Mouse (Mus musculus) adrenal gland, adult (tissue): ENCODE data around the gene Hnrnpa0.
A peak's percentile ranks its signal among the peaks of the same experiment; 100 is the strongest.

Source experiments
- DNase-seq, 2 experiments: peaks; one replicate each; pipeline ENCODE4 v3.0.0; 2022 to 2023; ENCODE audit warnings: low spot score in 1 of 2; ENCODE audit not compliant: inconsistent age in 2 of 2

The Hnrnpa0 gene

DNA sequence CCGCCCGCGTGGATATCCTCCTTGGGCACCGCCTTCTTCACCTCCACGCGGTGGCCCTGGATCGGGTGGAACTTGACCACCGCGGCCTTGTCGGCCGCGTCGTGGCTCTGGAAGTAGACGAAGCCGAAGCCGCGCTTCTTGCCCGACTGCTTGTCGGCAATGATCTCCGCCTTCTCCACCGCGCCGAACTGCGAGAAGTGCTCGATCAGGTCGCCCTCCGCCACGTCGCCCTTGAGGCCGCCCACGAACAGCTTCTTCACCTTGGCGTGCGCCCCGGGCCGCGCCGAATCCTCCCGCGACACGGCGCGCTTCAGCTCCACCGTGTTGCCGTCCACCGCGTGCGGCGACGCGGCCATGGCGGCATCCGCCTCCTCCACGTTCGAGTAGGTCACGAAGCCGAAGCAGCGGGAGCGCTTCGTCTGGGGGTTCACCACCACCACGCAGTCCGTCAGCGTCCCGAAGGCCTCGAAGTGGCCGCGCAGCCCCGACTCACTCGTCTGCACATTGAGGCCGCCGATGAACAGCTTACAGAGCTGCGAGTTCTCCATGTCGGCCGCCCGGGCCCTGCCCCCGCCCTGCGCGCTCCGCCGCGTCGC is 492 bp downstream of the Hnrnpa0 start:
- peak in 1 of 2 experiments; percentile 95 for DNase-seq

DNA sequence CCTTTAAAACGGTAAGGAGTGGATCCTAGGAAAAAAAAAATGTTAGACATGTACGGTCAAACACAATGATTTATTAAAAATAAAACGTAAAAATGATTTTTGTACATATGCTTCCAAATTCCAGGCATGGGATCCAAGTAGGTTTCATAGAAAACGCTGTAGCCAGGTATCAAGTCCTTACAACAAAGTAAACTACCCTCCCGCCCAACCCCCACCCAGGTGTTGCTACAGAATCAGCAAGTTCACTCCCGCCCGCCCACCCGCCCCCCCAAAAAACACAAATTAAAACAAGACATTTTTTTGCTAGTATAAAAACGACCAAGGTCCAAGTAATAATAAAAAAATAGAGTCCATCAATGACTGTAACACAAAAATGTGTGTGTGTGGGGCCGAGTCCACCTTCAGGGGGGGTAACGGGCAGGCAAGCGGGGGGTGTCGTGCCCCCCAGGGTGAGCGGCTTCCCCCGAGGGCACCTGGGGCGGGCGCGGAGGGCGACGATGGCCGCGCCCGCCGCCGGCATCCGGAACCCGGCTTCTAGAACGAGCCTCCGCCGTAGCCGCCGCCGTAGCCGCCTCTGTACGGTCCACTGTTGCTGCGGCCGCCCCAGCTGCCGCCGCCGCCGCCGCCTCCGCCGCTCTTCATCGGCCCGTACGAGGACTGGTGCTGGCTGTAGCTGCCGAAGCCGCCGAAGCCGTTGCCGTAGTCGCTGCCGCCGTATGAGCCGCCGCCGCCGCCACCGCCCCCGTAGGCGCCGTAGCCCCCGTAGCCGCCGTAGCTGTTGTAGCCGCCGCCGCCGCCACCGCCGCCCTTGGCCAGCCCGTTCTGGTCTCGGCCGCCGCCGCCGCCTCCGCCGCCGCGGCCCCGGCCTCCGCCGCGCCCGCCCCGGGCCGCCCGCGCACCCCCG is 1.2 kb downstream of the Hnrnpa0 start:
- DNase-seq: no peak

GRCm38 (mm10) chr13:58126126-58126525 is 2.2 kb downstream of the Hnrnpa0 start:
- DNase-seq: peak in 1 of 2 experiments; percentile 76

GRCm38 (mm10) chr13:58124989-58125388 is 3.4 kb downstream of the Hnrnpa0 start:
- no peak for DNase-seq

- DNase-seq: no peak
These were observed 4.1 kb downstream of the Hnrnpa0 start for GRCm38 (mm10) chr13:58124278-58124677.

DNA sequence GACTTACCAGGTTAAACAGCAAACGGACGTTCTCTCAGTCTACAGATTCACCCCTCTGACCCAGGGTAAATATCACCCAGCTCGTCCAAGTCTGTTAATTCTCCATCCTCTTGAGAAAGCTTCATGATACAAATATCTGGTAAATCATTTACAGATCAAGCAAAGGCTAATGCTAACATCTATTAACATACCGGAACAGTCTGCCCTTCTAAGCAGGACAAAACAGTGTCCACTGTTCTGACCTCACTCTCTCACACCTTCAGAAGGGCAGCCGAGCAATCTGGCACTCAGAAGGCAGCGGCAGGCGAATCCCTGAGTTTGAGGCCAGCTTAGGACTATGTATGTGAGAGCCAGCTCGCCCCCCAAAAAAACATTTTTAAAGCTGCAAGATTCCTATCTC is 5.0 kb downstream of the Hnrnpa0 start:
- DNase-seq: no peak

- no peak for DNase-seq
These were observed 5.5 kb downstream of the Hnrnpa0 start for GRCm38 (mm10) chr13:58122786-58123297.

- DNase-seq: peak; percentile 72 to 85
These were observed 10.9 kb downstream of the Hnrnpa0 start for GRCm38 (mm10) chr13:58117318-58118017.

DNA sequence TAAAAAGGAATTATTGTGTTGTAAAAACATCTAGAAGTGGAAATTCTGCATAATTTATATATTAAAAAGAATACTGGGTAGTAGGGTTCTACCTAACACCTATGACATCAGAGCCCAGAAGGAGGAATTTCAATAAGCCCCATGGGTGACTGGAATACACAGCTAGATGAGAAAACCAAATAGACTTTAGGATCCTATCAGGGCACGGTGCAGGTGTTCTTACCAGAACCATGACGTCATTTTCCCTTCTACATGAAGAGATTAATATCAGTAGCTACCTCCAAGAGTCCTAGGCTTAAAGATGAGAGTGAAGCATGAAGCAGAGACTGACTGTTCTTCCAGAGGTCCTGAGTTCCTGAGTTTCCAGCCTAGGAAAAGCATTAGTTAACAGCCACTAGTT is 11.6 kb downstream of the Hnrnpa0 start:
- DNase-seq: no peak

DNA sequence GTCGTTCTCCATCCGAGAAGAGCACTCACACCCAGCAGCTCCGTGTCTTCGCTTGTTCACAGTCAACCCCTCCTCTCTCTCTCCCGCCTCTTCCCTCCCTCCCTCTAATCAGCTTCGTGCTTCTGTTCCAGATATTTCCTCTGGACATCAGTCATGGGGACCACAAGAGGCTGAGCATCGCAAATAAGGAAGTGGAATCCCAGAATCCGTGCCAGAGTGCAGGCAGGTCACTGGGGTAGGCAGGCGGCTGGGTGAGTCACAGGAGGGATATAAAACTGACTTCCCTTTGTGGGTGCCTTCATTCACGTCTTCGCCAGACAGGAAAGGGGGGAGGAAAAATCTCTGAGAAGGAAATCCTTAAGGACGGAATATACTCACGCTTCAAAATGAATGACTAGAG is 13.1 kb downstream of the Hnrnpa0 start:
- peak; percentile 37 to 66 for DNase-seq

DNA sequence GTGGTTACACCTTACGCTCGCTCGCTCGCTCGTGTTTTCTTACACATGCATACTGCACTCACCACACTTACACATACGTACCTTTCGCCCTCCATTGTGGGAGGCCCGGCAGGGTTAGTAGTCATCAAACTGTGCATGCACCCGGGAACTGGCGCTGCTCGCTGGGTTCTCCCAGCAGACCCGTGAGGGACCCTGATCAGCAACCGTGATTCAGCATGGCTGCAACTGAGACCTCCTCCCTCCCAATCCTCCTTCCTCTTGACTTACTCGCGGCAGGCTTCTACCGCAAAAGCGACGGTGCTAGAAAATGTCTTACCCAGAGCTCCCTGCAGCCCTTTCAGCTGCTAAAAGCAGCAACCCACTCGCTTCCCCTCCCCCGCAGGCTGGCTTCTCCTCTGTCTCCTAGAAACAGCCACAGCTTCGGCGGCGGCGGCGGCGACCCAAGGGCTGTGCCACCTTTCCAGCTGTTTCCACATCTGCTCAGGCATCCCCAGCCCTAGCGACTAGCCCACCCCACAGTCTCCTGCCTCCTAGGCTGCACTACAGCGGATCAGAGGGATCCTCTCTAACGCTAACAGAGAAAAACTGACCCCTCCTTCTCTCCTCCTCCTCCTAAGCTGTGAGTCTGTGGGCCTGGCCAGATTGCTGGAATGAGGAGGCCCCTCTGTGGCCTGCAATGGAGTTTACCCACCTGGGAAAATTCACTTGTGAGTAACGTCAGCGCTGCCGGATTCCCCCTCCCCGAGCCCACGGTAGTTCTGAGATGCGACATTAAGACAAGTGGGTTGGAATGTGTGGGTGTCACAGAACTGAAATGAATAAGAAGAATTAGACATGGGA is 15.1 kb downstream of the Hnrnpa0 start, which contains the start of gene Klhl3:
Gene Klhl3, minus strand, starts transcription at position 532 of the 840 bp plus-strand sequence.
- DNase-seq: peak; percentile 66 to 89

- peak in 1 of 2 experiments; percentile 28 for DNase-seq
These were observed 15.7 kb downstream of the Hnrnpa0 start for GRCm38 (mm10) chr13:58112601-58113041.

GRCm38 (mm10) chr13:58112191-58112590 is 16.2 kb downstream of the Hnrnpa0 start:
- DNase-seq: no peak

DNA sequence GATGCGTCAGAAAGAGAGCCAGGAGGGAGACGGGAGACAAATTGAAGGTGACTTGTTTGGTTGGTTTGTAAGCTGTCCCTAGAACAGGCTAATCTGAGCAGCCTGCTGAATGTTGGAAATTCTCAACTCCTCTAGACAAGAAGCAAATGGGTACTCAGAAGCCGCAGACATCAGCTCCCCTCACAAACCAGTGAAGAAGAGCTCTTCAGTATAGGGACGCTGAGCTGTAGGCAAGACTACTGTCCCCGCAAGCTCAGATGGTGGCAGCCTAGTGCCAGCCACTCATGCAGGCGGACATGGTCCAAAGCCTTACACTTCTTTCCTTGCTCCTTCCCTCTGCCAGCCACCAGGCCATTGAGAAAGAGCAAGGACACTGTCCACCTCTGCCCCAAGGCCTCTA is 17.1 kb downstream of the Hnrnpa0 start:
- no peak for DNase-seq

GRCm38 (mm10) chr13:58090643-58091042 is 37.7 kb downstream of the Hnrnpa0 start:
- DNase-seq: peak; percentile 57 to 75

DNA sequence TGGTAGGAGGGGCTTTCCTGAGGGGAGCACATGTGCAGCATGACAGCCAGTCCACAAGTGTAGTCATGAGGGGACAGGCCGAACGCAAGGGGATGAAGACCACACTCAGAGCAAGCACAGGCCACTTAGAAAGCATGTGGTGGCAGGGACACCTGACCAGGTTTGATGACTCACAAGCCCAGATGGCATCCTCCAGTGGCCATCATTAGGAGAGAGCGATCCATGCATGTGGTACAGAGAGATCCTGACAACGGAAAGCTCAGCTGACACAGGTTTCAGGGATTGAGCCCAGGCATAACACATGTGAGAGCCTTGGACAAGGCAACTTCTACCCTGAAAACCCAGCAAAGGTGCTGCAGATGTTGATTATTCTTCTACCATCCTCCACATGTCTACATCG is 44.0 kb downstream of the Hnrnpa0 start:
- DNase-seq: no peak

- no peak for DNase-seq
These were observed 44.8 kb downstream of the Hnrnpa0 start for GRCm38 (mm10) chr13:58083521-58083920.

GRCm38 (mm10) chr13:58083048-58083447 is 45.3 kb downstream of the Hnrnpa0 start:
- DNase-seq: no peak

DNA sequence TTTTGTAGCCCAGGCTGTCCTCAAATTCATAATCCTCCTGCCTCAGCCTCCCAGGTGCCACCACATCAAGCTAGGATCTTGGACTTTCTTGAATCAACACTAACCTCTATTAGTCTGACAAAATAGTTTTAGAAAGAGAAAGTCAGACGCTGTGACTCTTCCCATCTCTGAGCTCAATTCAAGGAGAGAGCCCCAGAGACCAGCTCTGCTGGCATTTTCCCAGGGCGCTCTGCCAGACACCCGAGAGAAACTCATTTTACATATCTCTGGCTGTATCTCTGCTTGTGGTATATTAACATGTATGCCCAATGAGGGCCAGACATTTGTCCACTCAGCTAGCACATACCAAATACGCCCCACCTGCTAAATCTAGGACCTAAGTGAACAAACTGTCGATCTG is 50.0 kb downstream of the Hnrnpa0 start:
- DNase-seq: peak in 1 of 2 experiments; percentile 46
